Mouse (Mus musculus): ENCODE results near the gene Gm8267.
"Not testable (repeated sequence)": the region's sequence is repeated elsewhere in the genome, so short reads cannot be mapped to it uniquely, and the experiment has no call there.

DNA sequence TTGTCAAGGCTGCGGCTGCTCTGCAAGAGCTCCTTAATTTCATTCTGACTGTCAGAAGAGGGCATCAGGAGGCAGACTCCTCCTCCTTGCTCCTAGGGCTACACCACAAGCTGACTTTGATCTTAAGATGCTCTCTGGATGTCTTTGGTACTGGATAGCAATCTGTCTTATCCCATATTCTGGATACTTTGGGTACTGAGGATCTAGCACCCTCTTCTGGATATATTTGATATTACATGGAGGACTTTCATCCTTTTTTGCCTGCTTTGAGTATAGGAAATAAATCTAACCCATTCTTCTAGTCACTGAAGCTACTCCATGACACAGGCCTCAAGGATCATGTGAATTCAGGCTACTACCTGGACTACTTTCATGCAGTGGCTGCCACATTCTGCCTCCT, 7.4 kb downstream of the Gm8267 start:
- TF ChIP-seq CTCF, POLR2A (IDR thresholded peaks at IDR 0.05; ENCODE audit: extremely low read depth, insufficient read depth, low read length): not testable (repeated sequence)

Data from cortical plate, adult 2 months (tissue).